Mouse (Mus musculus) kidney, embryonic 14.5 days (tissue): ENCODE measurements at regions not wholly inside any gene's neighbourhood (a gene's known extent, or its start where the extent isn't known, plus 50 kb on each side); places are given as distances from the start of the nearest gene placed in this dataset.

Experiments used
- ATAC-seq: fragments of 200-750 bp; cut with Nextera tagmentation; 2 replicates; pipeline ENCODE4 v1.8.0; 2017; ENCODE audit warnings: moderate number of reproducible peaks, mild to moderate bottlenecking, moderate TSS enrichment, moderate library complexity; ENCODE audit not compliant: low FRiP score, low TSS enrichment
- H3K27ac ChIP-seq: fragments of 300-500 bp; sonication (generic); 2 replicates; pipeline ENCODE4 v1.5.1; 2014; ENCODE audit warnings: low read depth, mild to moderate bottlenecking, low read length, moderate library complexity, mixed read lengths
- H3K27me3 ChIP-seq: fragments of 300-500 bp; sonication (generic); 2 replicates; pipeline ENCODE4 v1.6.1; 2014; ENCODE audit warnings: mild to moderate bottlenecking, low read length; ENCODE audit not compliant: control insufficient read depth, insufficient read depth
- H3K36me3 ChIP-seq: fragments of 300-500 bp; sonication (generic); 2 replicates; pipeline ENCODE4 v1.6.1; 2014; ENCODE audit warnings: low read length, mixed read lengths; ENCODE audit not compliant: control insufficient read depth, insufficient read depth
- H3K4me1 ChIP-seq: fragments of 300-500 bp; sonication (generic); 2 replicates; pipeline ENCODE4 v1.6.1; 2014; ENCODE audit warnings: low read length, mixed read lengths; ENCODE audit not compliant: control insufficient read depth, insufficient read depth
- H3K4me2 ChIP-seq: fragments of 300-500 bp; sonication (generic); replicated peaks from 2 replicates; pipeline ENCODE4 v1.6.1; 2014; ENCODE audit warnings: low read depth, mild to moderate bottlenecking, low read length
- H3K4me3 ChIP-seq: fragments of 300-500 bp; sonication (generic); 2 replicates; pipeline ENCODE4 v1.5.1; 2014; ENCODE audit warnings: mild to moderate bottlenecking, low read length
- H3K9ac ChIP-seq: fragments of 300-500 bp; sonication (generic); 2 replicates; pipeline ENCODE4 v1.6.1; 2014; ENCODE audit warnings: low read depth, mild to moderate bottlenecking, low read length, moderate library complexity
- H3K9me3 ChIP-seq: fragments of 300-500 bp; sonication (generic); 2 replicates; pipeline ENCODE4 v1.6.1; 2016; ENCODE audit warnings: low read length; ENCODE audit not compliant: control insufficient read depth
- WGBS: fragments of 180-500 bp; shearing (Covaris S2); extraction: QIAGEN DNeasy Blood & Tissue Kit; methylation state at CpG from one replicate; pipeline ENCODE4 v1.1.7; 2014; 5-methylcytosine and 5-hydroxymethylcytosine counted together

DNA sequence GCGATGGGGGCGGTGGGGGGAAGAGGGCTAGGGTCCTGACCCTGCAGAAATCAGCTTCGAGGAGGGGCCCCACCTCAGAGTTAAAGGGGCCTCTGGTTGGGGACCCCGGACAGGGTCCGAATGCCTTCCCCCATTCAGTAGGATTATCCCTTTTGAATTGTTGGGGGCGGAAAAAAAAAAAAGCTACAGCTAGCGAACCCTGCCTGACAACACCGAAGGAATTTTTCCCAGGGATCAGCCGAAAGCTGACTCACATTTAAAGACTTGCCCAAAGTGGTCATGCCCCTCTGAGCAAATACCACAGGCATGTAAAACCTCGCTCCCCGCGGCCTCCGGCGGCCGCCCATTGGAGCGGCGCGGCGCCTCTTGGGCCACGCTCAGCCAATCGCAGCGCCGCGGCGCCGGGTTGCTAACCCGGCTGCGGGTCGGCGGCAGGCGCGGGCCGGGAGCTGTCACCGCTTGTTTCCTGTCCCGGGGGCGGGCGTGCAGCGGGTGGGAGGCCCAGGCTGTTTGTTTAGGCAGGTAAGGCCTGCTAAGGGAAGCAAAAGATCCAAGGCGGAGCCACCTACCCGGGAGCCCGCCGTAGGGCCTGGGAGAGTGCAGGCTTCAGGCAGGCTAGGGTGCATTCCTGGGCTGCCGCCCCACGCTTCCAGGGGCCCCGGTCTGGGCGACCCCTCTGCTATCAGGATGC lies 116.5 kb upstream of the Parp11 start:
- peak; percentile 96 for ATAC-seq
- WGBS = under 1% methylated on average over 46 of the region's 46 CpGs

DNA sequence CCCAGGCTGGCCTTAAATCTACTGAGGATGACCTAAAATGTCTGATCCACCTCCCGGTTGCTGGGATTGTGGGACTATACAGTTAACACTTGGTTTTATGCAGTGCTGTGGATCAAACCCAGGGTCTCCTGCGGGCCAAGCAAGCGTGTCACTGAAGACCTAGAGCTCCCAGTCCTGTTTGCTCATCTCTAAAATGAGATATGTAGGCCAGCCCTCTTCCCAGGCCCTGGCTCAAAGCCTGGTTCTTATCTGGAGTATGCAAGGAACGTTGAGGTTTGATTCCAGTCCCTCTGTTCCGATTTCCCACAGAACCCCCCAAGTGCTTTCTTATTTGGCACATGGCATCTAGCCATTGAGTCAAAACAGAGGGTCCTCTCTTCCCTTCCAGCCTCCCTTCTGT lies 115.5 kb upstream of the Parp11 start:
- Histone ChIP-seq H3K9me3 (no peaks in the 10 kb centered on the region), H3K4me3 (no peak overlapping the region), H3K36me3 (no peaks in the 10 kb centered on the region), H3K4me1 (peaks cover 29% of the 10 kb centered on the region), H3K4me2 (no peak overlapping the region), H3K27me3 (no peaks in the 10 kb centered on the region), H3K27ac (peak overlapping the region; percentile 79), H3K9ac (no peak overlapping the region)
- 82% methylated on average over 5 of the region's 5 CpGs for WGBS
- ATAC-seq = no peak

More for the DNA sequence above, 116.5 kb upstream of the Parp11 start:
- Histone ChIP-seq H3K27me3 (no peaks in the 10 kb centered on the region), H3K36me3 (no peaks in the 10 kb centered on the region), H3K27ac (peak overlapping the region; percentile 92), H3K9me3 (no peaks in the 10 kb centered on the region), H3K9ac (peak overlapping the region; percentile 53), H3K4me1 (peaks cover 22% of the 10 kb centered on the region), H3K4me3 (peak overlapping the region; percentile 38), H3K4me2 (peak overlapping the region; percentile 67)

DNA sequence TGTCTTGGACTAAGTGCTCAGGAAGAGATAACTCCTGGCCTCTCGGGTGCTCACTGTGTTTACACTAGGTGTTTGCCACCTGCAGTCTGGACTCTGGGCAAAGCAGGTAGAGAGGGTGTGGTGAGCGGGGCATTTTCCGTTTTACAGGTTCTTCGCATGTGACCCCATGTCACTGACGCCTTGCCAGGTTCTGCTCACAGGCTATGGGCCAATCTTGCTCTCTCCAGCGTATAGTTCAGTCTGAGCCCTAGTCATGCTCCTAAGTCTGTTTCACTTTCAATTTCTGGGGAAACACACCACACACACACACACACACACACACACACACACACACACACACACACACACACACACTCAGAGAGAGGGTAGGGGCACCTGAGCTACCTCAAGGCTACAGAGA lies 112.4 kb upstream of the Parp11 start:
- H3K4me1 ChIP-seq = peaks cover 58% of the 10 kb centered on the region
- no peak overlapping the region for H3K27ac ChIP-seq
- ATAC-seq = no peak
- WGBS = 89% methylated on average over 6 of the region's 6 CpGs
- no peak overlapping the region for H3K4me3 ChIP-seq
- no peaks in the 10 kb centered on the region for H3K27me3 ChIP-seq
- H3K9me3 ChIP-seq = no peaks in the 10 kb centered on the region
- no peak overlapping the region for H3K4me2 ChIP-seq
- no peaks in the 10 kb centered on the region for H3K36me3 ChIP-seq
- no peak overlapping the region for H3K9ac ChIP-seq

DNA sequence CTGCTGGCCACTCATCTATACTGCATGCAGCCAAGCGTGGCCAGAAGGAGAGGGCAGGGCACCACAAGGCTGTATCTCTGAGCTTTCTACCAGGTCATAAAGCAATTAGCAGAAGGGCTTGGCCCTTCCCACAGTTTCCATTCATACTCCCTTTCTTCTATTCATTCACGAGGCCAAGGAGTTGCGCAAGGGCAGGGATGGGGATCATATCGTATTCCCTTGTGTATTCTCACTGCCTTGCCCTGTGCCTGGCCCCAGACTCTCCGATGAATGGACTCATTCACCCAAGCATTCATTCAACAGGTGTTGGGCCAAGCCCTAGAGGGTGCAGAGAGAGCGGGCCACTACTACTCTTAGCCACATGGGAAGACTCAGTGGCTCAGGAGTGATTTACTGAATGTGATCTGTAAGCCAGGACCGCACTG lies 111.2 kb upstream of the Parp11 start:
- H3K27me3 ChIP-seq = no peaks in the 10 kb centered on the region
- H3K4me2 ChIP-seq = no peak overlapping the region
- H3K36me3 ChIP-seq = no peaks in the 10 kb centered on the region
- H3K9ac ChIP-seq = no peak overlapping the region
- peaks cover 52% of the 10 kb centered on the region for H3K4me1 ChIP-seq
- H3K9me3 ChIP-seq = no peaks in the 10 kb centered on the region
- WGBS = 25% methylated on average over 7 of the region's 7 CpGs
- ATAC-seq = peak; percentile 64
- no peak overlapping the region for H3K4me3 ChIP-seq
- H3K27ac ChIP-seq = peak overlapping the region; percentile 55

DNA sequence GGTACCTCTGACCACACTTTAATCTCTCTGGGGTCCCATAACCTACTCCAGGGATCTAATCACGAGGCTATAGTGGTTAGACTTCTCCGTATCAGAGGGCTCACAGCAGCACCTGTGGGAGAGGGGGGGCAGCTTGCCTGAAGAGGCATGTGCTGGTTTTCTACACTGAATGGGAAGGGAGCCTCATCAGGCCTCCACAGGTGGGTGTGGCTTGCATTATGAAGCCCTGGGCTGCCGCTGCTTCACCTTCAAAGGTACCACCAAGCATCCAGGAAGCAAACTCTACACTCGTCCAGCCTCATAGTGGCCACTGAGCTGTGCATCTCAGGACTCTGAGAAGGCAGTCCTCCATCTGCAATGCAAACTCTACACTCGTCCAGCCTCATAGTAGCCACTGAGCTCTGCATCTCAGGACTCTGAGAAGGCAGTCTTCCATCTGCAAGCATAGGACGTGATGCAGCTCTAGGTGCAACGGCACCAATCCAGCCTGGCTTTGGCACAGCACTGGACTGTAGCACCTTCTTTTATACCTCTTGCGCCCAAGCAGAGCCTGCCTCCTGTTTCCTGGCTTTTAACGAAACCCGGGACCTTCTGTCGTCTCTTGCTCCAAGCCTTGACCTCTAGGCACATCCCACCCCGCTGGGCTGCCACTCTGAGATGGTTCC lies 110.5 kb upstream of the Parp11 start:
- peak overlapping the region; percentile 67 for H3K27ac ChIP-seq
- H3K4me1 ChIP-seq = peaks cover 47% of the 10 kb centered on the region
- no peaks in the 10 kb centered on the region for H3K36me3 ChIP-seq
- no peak overlapping the region; the same call in 1 of the 2 replicates for H3K4me2 ChIP-seq
- peak overlapping the region; percentile 8; the same call in 1 of the 2 replicates for H3K9ac ChIP-seq
- H3K4me3 ChIP-seq = no peak overlapping the region
- WGBS = 28% methylated on average over 12 of the region's 12 CpGs
- no peaks in the 10 kb centered on the region for H3K9me3 ChIP-seq
- H3K27me3 ChIP-seq = no peaks in the 10 kb centered on the region
- peak; percentile 9; the same call in 1 of the 2 replicates for ATAC-seq

DNA sequence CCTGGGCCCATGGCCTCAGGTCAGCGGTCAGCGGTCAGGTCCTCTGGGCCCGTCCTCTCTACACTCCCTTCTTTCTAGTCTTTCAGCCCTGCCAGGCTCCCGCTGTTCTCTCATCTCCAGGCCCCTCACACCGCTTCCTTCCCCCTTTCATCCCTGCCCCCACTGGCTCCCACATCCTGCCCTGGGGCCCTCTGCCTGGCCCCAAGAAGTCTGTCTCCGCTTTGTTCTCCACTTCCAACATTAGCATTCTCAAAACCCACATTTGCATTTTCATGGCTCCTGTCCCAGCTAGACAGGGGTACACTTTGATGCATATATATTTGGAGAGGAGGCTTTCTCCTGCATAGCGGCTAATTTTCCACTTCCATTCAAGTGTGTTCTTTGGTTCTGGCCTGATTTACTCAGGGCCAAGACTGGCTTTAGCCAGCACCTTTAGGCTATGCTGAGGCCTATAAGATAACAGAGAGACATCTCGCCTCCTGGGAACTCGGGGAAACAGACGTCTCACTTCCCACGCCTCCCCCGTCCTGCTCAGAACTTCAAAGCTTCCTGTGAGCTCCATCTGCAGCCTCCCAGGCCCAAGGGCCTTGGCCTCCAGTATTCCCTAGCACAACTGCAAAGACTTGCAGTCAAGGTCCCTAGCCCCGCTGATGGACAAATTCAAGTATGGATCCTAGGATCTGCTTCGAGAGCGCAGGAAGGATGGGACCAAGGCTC lies 109.8 kb upstream of the Parp11 start:
- Histone ChIP-seq H3K27ac (peak overlapping the region; percentile 67), H3K4me3 (no peak overlapping the region), H3K9ac (peak overlapping the region; percentile 8; the same call in 1 of the 2 replicates), H3K27me3 (no peaks in the 10 kb centered on the region), H3K4me1 (peaks cover 44% of the 10 kb centered on the region), H3K36me3 (no peaks in the 10 kb centered on the region), H3K9me3 (no peaks in the 10 kb centered on the region), H3K4me2 (no peak overlapping the region; the same call in 1 of the 2 replicates)
- 10% methylated on average over 15 of the region's 15 CpGs for WGBS
- ATAC-seq = peak; percentile 26; the same call in 1 of the 2 replicates

DNA sequence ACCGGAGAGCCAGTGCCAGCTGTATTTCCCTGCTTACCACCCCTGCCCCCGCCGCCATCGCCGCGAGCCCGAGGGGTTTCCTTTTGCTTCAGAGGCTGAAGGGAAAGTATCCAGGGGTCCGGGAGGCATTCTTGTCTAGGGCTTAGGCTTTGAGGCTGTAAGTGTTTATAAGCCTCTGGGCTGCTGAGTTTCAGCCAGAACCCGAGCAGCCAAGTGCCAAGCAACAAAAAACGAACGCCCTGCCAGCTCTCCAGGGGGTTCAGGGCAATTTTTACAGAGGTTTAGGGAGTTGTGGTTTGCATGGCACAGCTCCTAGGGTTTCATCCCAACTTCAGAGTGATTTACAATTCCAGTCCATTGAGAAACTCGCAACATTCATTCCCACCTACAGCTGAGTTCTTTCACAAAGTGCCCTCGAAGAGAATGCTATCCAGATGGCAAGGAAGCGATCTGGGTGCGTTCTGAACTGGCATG lies 109.2 kb upstream of the Parp11 start:
- H3K36me3 ChIP-seq = no peaks in the 10 kb centered on the region
- H3K4me1 ChIP-seq = peaks cover 44% of the 10 kb centered on the region
- H3K4me3 ChIP-seq = no peak overlapping the region
- 14% methylated on average over 15 of the region's 15 CpGs for WGBS
- H3K9ac ChIP-seq = no peak overlapping the region
- no peaks in the 10 kb centered on the region for H3K27me3 ChIP-seq
- peak overlapping the region; percentile 67 for H3K27ac ChIP-seq
- no peaks in the 10 kb centered on the region for H3K9me3 ChIP-seq
- H3K4me2 ChIP-seq = no peak overlapping the region
- ATAC-seq = no peak

DNA sequence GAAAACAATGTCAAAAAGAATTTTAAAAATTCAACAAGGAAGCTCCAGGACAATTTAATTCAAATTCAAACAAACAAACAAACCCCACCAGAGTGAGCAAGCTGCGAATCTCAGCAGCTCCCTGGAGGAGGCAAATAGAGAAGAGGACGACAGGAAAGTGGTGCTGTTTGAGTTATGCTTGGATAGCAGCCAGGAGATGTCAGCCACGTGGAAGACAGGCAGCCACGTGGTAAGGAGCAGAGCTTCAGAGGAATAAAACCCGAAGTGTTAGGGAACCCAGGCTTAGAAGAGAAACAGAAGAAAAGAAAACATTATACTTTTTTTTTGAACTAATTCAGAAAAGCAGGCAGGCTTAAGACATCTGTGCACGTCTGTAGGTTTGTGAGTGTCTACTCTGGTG lies 108.2 kb upstream of the Parp11 start:
- Histone ChIP-seq H3K4me2 (no peak overlapping the region), H3K27me3 (no peaks in the 10 kb centered on the region), H3K4me3 (no peak overlapping the region), H3K27ac (no peak overlapping the region), H3K4me1 (peaks cover 44% of the 10 kb centered on the region), H3K36me3 (no peaks in the 10 kb centered on the region), H3K9ac (no peak overlapping the region), H3K9me3 (no peaks in the 10 kb centered on the region)
- 17% methylated on average over 6 of the region's 6 CpGs for WGBS
- no peak for ATAC-seq
